Mouse (Mus musculus) brain, embryonic 14.5 days (tissue): Measurements from ENCODE around the gene Ngdn. TPM values are rescaled to one million over a fixed set of nuclear protein-coding genes. Genes with fewer than 3 reads are reported as not detected.
A peak's percentile ranks its signal among the peaks of the same experiment; 100 is the strongest.
"Not testable (repeated sequence)": the region's sequence is repeated elsewhere in the genome, so short reads cannot be mapped to it uniquely, and the experiment has no call there.

Source experiments
- DNase-seq: peaks from one replicate; pipeline ENCODE4 v3.0.0-alpha.2; 2011; ENCODE audit warnings: low read depth
- CTCF ChIP-seq: fragments of 200-500 bp; IDR thresholded peaks from 2 replicates; pipeline ENCODE4 v1.5.1; 2012; ENCODE audit warnings: inconsistent platforms, mild to moderate bottlenecking, moderate library complexity, borderline replicate concordance; ENCODE audit not compliant: insufficient read depth, insufficient read length; ENCODE audit errors: extremely low read depth
- POLR2A ChIP-seq: fragments of 200-500 bp; IDR thresholded peaks from 2 replicates; pipeline ENCODE4 v1.6.1; 2012; ENCODE audit warnings: mild to moderate bottlenecking, inconsistent platforms, borderline replicate concordance; ENCODE audit not compliant: poor library complexity, insufficient read depth, insufficient read length, severe bottlenecking; ENCODE audit errors: extremely low read depth
- polyA plus RNA-seq: library from polyadenylated mRNA; depleted of rRNA; stranded (reverse); fragments of >200 nt; gene quantifications from 2 replicates; pipeline ENCODE4 v1.2.3, GENCODE M21; 2012; rRNA removed

Gene Ngdn
- polyA plus RNA-seq, result 44.4 and 44.8 TPM in 2 replicates

GRCm38 (mm10) chr14:55014991-55015766 is at the start of gene Ngdn:
Gene Ngdn (plus strand): TSS chr14:55015454.
- TF ChIP-seq POLR2A (peak; percentile 56; the same call in 1 of the 2 replicates), CTCF (peak; percentile 88)
- peak; percentile 100 for DNase-seq

GRCm38 (mm10) chr14:54965631-54966030 is 49.6 kb upstream of the Ngdn start:
- no peak for DNase-seq
- TF ChIP-seq CTCF (no peak), POLR2A (no peak)

DNA sequence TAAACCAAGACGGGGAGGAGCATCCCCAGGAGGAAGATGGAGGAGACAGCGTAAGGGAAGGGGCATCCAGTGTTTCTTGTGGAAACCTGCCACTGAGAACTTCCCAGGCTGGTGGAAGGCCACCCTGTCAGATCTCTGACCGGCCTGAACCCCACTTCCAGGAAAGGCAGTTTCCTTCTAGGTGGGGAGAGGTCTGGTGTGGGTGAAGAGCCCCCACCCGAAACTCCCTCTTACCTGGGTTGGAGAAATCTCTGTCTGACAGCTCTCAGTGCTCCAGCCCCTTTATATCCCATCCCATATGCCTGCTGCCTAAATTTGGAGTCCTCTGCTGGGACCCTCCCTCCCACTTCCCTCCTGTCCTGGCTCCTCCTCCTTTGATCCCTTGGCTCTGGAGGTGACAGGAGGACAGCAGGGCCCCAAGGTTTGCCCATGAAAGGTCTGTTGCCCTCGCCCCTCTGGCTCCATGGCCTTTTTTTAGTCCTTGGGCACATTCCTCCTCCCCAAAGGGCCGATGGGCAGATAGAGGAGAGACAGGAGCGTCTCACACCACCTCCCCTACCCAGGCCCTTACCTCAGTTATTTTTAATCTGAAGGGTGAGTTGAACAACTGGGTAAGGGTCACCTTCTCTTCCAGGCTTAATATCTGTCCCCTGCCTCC is 48.8 kb upstream of the Ngdn start, which contains the start of gene Myh6:
TSS of gene Myh6 (minus strand) at position 608 of the 658 bp plus-strand sequence.
- no peak for DNase-seq
- TF ChIP-seq CTCF, result no peak
- no peak for TF ChIP-seq POLR2A

GRCm38 (mm10) chr14:54967874-54968273 is 47.4 kb upstream of the Ngdn start:
- TF ChIP-seq CTCF (no peak), POLR2A (no peak)
- DNase-seq, result no peak

GRCm38 (mm10) chr14:54968344-54968743 is 46.9 kb upstream of the Ngdn start:
- no peak for DNase-seq
- TF ChIP-seq POLR2A, result no peak
- no peak for TF ChIP-seq CTCF

DNA sequence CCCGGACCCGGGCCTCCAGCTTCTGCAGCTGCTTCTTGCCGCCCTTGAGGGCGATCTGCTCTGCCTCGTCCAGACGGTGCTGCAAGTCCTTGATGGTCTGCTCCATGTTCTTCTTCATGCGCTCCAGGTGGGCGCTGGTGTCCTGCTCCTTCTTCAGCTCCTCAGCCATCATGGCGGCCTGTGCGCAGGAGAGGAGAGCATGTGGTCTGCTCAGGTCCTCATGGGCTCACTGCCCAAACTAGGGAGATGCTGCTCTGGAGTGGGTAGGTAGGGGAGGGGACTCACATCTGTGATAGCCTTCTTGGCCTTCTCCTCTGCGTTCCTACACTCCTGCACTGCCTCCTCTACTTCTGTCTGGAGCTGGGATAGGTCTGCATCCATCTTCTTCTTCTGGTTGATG is 42.5 kb upstream of the Ngdn start:
- not testable (repeated sequence) for DNase-seq

- peak; percentile 87 for DNase-seq
- TF ChIP-seq POLR2A (no peak), CTCF (no peak)
These were observed 41.0 kb upstream of the Ngdn start for GRCm38 (mm10) chr14:54974068-54974791.

DNA sequence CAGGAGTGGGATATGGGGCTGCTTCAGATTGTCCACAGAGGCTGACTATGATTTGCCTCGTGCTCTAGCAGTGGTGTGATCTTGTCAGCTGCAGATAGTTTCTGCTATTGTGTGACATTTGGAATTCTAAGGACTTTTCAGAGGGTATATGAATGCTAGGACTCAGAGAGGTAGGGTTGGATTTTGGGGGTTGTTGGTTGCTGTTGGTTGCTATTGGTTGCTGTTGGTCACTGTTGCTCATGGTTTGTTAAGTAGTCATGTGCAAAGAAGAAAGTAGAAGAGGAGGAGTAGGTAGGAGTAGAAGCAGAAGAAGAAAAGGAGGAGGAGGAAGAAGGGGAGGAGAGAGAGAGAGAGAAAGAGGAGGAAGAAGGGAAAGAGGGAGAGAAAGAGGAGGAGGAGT is 38.6 kb upstream of the Ngdn start, which contains the start of gene Gm17428:
TSS of gene Gm17428 (plus strand) at position 301 of the 400 bp plus-strand sequence.
- DNase-seq, result no peak
- TF ChIP-seq CTCF (no peak), POLR2A (no peak)

DNA sequence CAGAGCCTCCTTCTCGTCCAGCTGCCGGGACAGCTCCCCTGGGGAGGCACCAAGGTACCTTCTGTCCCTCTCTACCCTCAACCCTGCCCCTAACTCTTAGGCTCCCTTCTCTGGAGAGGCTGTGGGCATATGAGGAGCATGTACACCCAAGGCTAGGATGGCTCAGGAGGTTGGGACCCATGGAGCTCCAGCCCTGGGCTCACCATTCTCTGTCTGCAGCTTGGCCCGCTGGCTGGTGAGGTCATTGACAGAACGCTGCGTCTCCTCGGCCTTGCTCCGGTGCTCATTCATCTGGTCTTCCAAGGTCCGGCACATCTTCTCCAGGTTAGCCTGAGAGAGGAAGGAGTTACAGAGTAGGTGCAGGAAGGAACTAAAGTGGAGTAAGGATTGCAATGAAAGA is 36.6 kb upstream of the Ngdn start:
- TF ChIP-seq CTCF (no peak), POLR2A (no peak)
- DNase-seq, result no peak

DNA sequence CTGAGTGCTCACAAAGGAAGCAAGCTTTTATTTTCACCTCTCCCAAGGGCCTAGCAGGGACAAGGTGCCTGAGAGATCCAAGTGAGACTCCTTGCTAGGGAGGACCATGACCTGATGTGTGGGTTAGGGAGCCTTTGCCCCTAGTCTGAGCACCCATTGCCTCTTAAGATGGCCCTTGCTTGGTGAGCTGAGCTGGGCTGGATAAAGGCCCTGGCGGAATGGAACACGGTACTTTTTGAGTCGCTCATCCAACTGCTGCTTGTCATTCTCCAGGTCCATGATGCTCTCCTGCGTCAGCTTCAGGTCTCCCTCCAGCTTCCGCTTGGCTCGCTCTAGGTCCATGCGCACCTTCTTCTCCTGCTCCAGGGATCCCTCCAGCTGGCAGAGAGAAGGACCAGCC is 33.3 kb upstream of the Ngdn start:
- DNase-seq, result no peak
- no peak for TF ChIP-seq POLR2A
- no peak for TF ChIP-seq CTCF

DNA sequence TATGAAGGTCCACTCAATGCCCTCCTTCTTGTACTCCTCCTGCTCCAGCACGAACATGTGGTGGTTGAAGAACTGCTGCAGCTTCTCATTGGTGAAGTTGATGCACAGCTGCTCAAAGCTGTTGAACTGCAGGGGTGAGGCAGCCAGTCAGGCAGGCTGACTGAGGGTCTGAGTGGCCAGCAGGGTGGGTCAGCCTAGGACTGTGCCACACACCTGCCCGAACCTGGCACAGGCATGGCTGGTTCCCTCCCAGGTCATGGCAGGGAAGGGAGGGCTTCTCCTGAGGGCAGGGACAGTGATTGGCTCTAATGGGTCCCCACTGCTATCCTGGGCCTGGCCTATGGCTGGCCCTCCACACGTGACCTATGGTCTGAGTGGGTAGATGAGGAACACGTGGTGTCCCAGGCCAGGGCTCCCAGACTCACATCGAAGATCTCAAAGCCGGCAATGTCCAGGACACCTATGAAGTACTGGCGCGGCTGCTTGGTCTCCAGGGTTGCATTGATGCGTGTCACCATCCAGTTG is 26.8 kb upstream of the Ngdn start:
- DNase-seq, result not testable (repeated sequence)
